Comparison of ENCODE assay signal across 17 mouse cellular contexts in the genomic region with DNA sequence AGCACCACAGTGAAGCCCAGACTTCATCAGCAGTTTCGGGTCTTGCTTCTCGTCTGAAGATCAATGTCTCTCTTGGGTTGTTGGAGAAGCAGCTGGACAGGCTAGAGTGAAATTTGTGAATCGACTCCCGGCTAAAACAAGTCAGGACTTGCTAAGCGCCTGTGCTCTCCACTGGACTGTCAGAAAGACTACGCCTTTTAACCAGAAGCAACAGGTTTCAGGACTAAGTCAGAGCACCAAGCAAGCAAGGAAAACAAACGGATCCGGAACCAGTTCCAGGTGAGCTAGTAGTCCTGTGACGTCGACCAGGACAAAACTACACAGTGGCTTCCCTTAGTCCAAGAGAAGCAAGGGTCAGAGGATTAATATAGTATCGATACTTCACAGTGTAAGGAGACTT.
"Had no signal": no experiment of that assay in that cellular context is flagged by ENCODE, and none has a peak within 500 bp of the region (broad histone marks: within the 10 kb centered on the region; RNA-seq: fewer than 3 reads in every experiment).

No protein-coding gene starts in this region.

- H3K27me3 ChIP-seq: liver, embryonic 15.5 days; lung, embryonic 15.5 days; megakaryocyte, embryonic 14.5 days; midbrain, embryonic 13.5 days; midbrain, embryonic 15.5 days; neural tube, embryonic 12.5 days; stomach, embryonic 15.5 days had no signal

- H3K9ac ChIP-seq: liver, embryonic 15.5 days; liver, postnatal 0 days; lung, embryonic 15.5 days; midbrain, embryonic 13.5 days; midbrain, embryonic 15.5 days; neural tube, embryonic 12.5 days; stomach, embryonic 15.5 days had no signal

- H3K9me3 ChIP-seq: liver, embryonic 15.5 days; lung, embryonic 15.5 days; megakaryocyte, embryonic 14.5 days; midbrain, embryonic 13.5 days; midbrain, embryonic 15.5 days; neural tube, embryonic 12.5 days; stomach, embryonic 15.5 days had no signal

- H3K27ac ChIP-seq: liver, embryonic 15.5 days; lung, embryonic 15.5 days; macrophage; midbrain, embryonic 13.5 days; midbrain, embryonic 15.5 days; neural tube, embryonic 12.5 days; stomach, embryonic 15.5 days; stomach, postnatal 0 days had no signal

- H3K4me3 ChIP-seq: liver, embryonic 15.5 days; lung, embryonic 15.5 days; megakaryocyte, embryonic 14.5 days; midbrain, embryonic 13.5 days; midbrain, embryonic 15.5 days; neural tube, embryonic 12.5 days; stomach, embryonic 15.5 days had no signal

- DNase-seq: liver, postnatal 0 days; lung, adult 2 months; lung, postnatal 14 days; lung, postnatal 36 days; right cerebral cortex, postnatal 14 days; thymus, adult 2 months; thymus, postnatal 25 days; thymus, postnatal 4 days had no signal

- H3K4me1 ChIP-seq: lung, embryonic 15.5 days; midbrain, embryonic 13.5 days; midbrain, embryonic 15.5 days; neural tube, embryonic 12.5 days; stomach, embryonic 15.5 days had no signal

- H3K36me3 ChIP-seq: liver, embryonic 15.5 days; lung, embryonic 15.5 days; midbrain, embryonic 13.5 days; midbrain, embryonic 15.5 days; neural tube, embryonic 12.5 days; stomach, embryonic 15.5 days had no signal
